In the genomic region with DNA sequence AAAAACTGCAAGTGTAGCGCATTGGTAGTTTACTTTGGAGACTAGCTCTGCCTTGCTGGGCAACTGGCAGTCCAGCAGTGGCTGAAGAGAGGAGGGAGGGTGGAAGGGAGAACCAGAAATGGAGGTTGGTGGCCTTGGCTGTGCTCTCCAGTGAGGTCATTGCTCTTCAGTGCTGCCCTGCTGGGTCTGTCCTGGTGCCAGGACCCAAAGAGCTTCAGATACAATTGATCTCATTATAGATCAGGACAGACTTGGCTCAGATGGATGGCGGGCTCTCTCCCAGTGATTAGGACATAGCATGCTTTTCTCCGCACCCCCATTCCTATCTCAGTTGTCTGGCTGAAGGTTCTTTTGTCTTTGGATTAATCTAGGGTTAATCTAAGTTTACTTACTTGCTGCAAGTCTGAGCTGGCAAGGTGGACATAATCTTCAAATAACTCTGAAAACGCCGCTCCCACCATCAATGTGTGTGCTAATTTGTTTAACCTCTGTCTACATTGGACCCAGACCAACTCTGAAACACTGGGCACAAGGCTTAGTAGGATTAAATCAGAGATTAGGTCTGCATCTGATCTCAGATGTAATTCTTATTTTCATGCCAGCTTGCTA, we compare ENCODE assay signal across 12 mouse cellular contexts.
DNase-seq lines count a peak whose midpoint lies in the region; ATAC-seq and TF ChIP-seq lines count a peak whose summit lies in the region.
"Had no signal": no experiment of that assay in that cellular context is flagged by ENCODE, and none has a peak within 500 bp of the region (broad histone marks: within the 10 kb centered on the region; RNA-seq: fewer than 3 reads in every experiment).

No protein-coding gene starts in this region.

- no peak overlapping the region for H3K4me3 ChIP-seq in midbrain, postnatal 0 days (ENCODE audit: low read depth, low read length)
- no peak overlapping the region for H3K4me3 ChIP-seq in midbrain, embryonic 16.5 days (ENCODE audit: low read depth, low read length)
- H3K4me3 ChIP-seq: neural tube, embryonic 15.5 days had no signal

- peak; percentile 14 to 18 for DNase-seq in adrenal gland, postnatal 36 days
- no peak for DNase-seq in adrenal gland, postnatal 14 days
- peak; percentile 31 to 38 for DNase-seq in layer of hippocampus, adult 8-10 months (ENCODE audit: low spot score in 2 of 2)
- no peak for DNase-seq in layer of hippocampus, postnatal 25 days (ENCODE audit: extremely low spot score in 1 of 2, low spot score in 1 of 2)
- peak; percentile 2 for DNase-seq in midbrain, postnatal 0 days (ENCODE audit: low spot score)
- peak; percentile 11 to 39 for DNase-seq in urinary bladder, postnatal 36 days (ENCODE audit: low spot score in 2 of 2)
- DNase-seq in thymus, postnatal 14 days, result no peak
- DNase-seq: heart, postnatal 36 days; kidney, postnatal 10 days; thymus, postnatal 4 days had no signal

- H3K4me2 ChIP-seq in midbrain, postnatal 0 days (ENCODE audit: low read depth, low read length, poor library complexity, severe bottlenecking), result no peak overlapping the region
- H3K4me2 ChIP-seq in midbrain, embryonic 16.5 days (ENCODE audit: low read length), result no peak overlapping the region
- H3K4me2 ChIP-seq: neural tube, embryonic 15.5 days had no signal

- H3K9me3 ChIP-seq in midbrain, postnatal 0 days (ENCODE audit: low read length), result no peaks in the 10 kb centered on the region
- no peaks in the 10 kb centered on the region for H3K9me3 ChIP-seq in midbrain, embryonic 16.5 days (replicated peaks; ENCODE audit: control insufficient read depth, low read length, poor library complexity, severe bottlenecking)
- H3K9me3 ChIP-seq: neural tube, embryonic 15.5 days had no signal

- no peak for ATAC-seq in midbrain, postnatal 0 days (ENCODE audit: low FRiP score)
- ATAC-seq in midbrain, embryonic 16.5 days, result no peak

- H3K27me3 ChIP-seq in midbrain, postnatal 0 days (ENCODE audit: insufficient read depth, low read length), result no peaks in the 10 kb centered on the region
- H3K27me3 ChIP-seq in midbrain, embryonic 16.5 days (ENCODE audit: control insufficient read depth, insufficient read depth, low read depth, low read length), result no peaks in the 10 kb centered on the region
- H3K27me3 ChIP-seq: neural tube, embryonic 15.5 days had no signal

- no peak for TF ChIP-seq CTCF in midbrain, postnatal 0 days (IDR thresholded peaks at IDR 0.05)

- H3K36me3 ChIP-seq in midbrain, postnatal 0 days (ENCODE audit: insufficient read depth, low read length), result no peaks in the 10 kb centered on the region
- no peaks in the 10 kb centered on the region for H3K36me3 ChIP-seq in midbrain, embryonic 16.5 days (ENCODE audit: control insufficient read depth, insufficient read depth, low read length)
- H3K36me3 ChIP-seq: neural tube, embryonic 15.5 days had no signal

- no peak overlapping the region for H3K9ac ChIP-seq in midbrain, postnatal 0 days (replicated peaks; ENCODE audit: low read length, poor library complexity, severe bottlenecking)
- no peak overlapping the region for H3K9ac ChIP-seq in midbrain, embryonic 16.5 days (ENCODE audit: low read depth, low read length)
- H3K9ac ChIP-seq: neural tube, embryonic 15.5 days had no signal

- H3K27ac ChIP-seq in midbrain, postnatal 0 days (ENCODE audit: low read depth, low read length), result no peak overlapping the region
- no peak overlapping the region for H3K27ac ChIP-seq in midbrain, embryonic 16.5 days (ENCODE audit: low read length)
- H3K27ac ChIP-seq: neural tube, embryonic 15.5 days had no signal

- H3K4me1 ChIP-seq in midbrain, postnatal 0 days (ENCODE audit: insufficient read depth, low read length), result no peaks in the 10 kb centered on the region
- no peaks in the 10 kb centered on the region for H3K4me1 ChIP-seq in midbrain, embryonic 16.5 days (ENCODE audit: control insufficient read depth, insufficient read depth, low read length)
- H3K4me1 ChIP-seq: neural tube, embryonic 15.5 days had no signal

- 67% methylated on average over 5 of the region's 5 CpGs for WGBS in midbrain, postnatal 0 days
- 59% methylated on average over 5 of the region's 5 CpGs for WGBS in midbrain, embryonic 16.5 days

Comparison
In these comparisons a context has a peak if more than half of its experiments do, and no peak if none do; other contexts are left out.
1. DNase-seq: peak in adrenal gland, postnatal 36 days (2 of 2), layer of hippocampus, adult 8-10 months (2 of 2), midbrain, postnatal 0 days (single experiment) and urinary bladder, postnatal 36 days (2 of 2); none in adrenal gland, postnatal 14 days (single experiment), layer of hippocampus, postnatal 25 days (0 of 2) and thymus, postnatal 14 days (single experiment).